Mouse (Mus musculus) Patski (cell line): Measurements from ENCODE around the gene Gadd45g. TPM values are rescaled to one million over a fixed set of nuclear protein-coding genes. Genes with fewer than 3 reads are reported as not detected.

Source experiments
- ATAC-seq: fragments of 100-300 bp; one replicate; pipeline ENCODE4 v1.8.0; 2021
- CTCF ChIA-PET: fragments of 350-600 bp; sonication (Branson Sonifier 250); formaldehyde crosslinking; loops from one replicate; lab custom pipeline; 2022; ENCODE audit warnings: inconsistent platforms; lab: Charles Lee
- POLR2A ChIA-PET: fragments of 350-600 bp; sonication (Branson Sonifier 250); formaldehyde crosslinking; loops from one replicate; lab custom pipeline; 2022; ENCODE audit warnings: antibody characterized with exemption, inconsistent platforms; lab: Charles Lee
- DNase-seq: peaks from one replicate; pipeline ENCODE4 v3.0.0-alpha.2; 2011; ENCODE audit warnings: low read depth, low spot score
- H3K27me3 ChIP-seq: fragments of 371-371 bp; one replicate; pipeline ENCODE4 v1.5.1; 2021
- CTCF ChIP-seq: fragments of 100-300 bp; IDR thresholded peaks from one replicate; pipeline ENCODE4 v1.5.1; 2021
- in situ Hi-C: fragments of 300-500 bp; cut with MboI; formaldehyde crosslinking; loops from 3 replicates; pipeline ENCODE4 v1.11.1; 2018; ENCODE audit warnings: low pct_unique_long_range_greater_than_20kb, mixed read lengths
- polyA plus RNA-seq: library from polyadenylated mRNA; unstranded; gene quantifications from one replicate; pipeline ENCODE4 v1.2.3, GENCODE M21; 2021

Gene Gadd45g
- polyA plus RNA-seq, 1 experiment from 2014 or later = 165 TPM

- in situ Hi-C loops = loop anchor here (5.0 to 25.0 kb wide), 2 partner anchors 695 to 785 kb away; partner anchors contain the start of gene Diras2
- DNase-seq = no peak
- no peak for ATAC-seq
- ChIA-PET POLR2A (interaction anchor here (0.6 kb wide), 1 partner anchor 24 kb away, joined by 3 read pairs; no protein-coding TSS in a partner anchor), CTCF (interaction anchor here (3.4 kb wide), 1 partner anchor 381 kb away, joined by 16 read pairs; no protein-coding TSS in a partner anchor)
- no peaks in the 10 kb centered on the region for H3K27me3 ChIP-seq
- no peak for TF ChIP-seq CTCF
These were observed 4.3 kb upstream of the Gadd45g start for GRCm38 (mm10) chr13:51842191-51842590.

GRCm38 (mm10) chr13:51842773-51843172, 3.7 kb upstream of the Gadd45g start:
- no peak for ATAC-seq
- H3K27me3 ChIP-seq = no peaks in the 10 kb centered on the region
- in situ Hi-C loops = loop anchor here (5.0 to 25.0 kb wide), 2 partner anchors 695 to 785 kb away; partner anchors contain the start of gene Diras2
- DNase-seq = no peak
- ChIA-PET POLR2A (interaction anchor here (0.6 kb wide), 1 partner anchor 25 kb away, joined by 3 read pairs; no protein-coding TSS in a partner anchor), CTCF (interaction anchor here (1.3 to 4.9 kb wide), 5 partner anchors 132 to 414 kb away, joined by 3 to 39 read pairs (median 5); no protein-coding TSS in a partner anchor)
- no peak for TF ChIP-seq CTCF

GRCm38 (mm10) chr13:51843298-51843697, 3.2 kb upstream of the Gadd45g start:
- ChIA-PET POLR2A (no interaction called here), CTCF (interaction anchor here (0.7 to 4.9 kb wide), 10 partner anchors 9 to 414 kb away, joined by 3 to 39 read pairs (median 5); no protein-coding TSS in a partner anchor)
- in situ Hi-C loops = loop anchor here (5.0 to 25.0 kb wide), 2 partner anchors 694 to 784 kb away; partner anchors contain the start of gene Diras2
- no peaks in the 10 kb centered on the region for H3K27me3 ChIP-seq
- DNase-seq (no peak), ATAC-seq (no peak)
- TF ChIP-seq CTCF = no peak

DNA sequence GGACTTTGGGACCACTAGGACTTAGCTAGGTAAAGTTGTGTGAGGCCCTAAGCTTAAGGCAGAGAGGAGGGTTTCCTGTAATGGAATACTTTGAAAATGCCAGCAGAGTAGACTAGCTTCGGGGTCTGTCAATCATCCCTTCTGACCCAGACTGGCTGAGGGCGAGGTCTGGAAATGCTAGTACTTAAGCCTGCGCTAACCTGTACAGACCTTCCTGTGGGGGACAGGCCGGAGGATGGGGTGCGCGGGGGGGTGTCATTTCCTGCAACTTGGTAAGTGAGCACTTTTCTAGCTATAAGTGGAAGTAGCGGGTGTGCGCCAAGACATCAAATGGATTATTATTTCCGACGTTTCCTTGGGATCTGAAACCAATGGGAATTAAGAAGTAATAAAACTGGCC, 2.4 kb upstream of the Gadd45g start:
- POLR2A ChIA-PET = interaction anchor here (0.6 to 1.5 kb wide), 2 partner anchors 120 to 236 kb away, joined by 5 to 7 read pairs; no protein-coding TSS in a partner anchor
- CTCF ChIA-PET = interaction anchor here (1.0 to 4.9 kb wide), 19 partner anchors 10 to 413 kb away, joined by 3 to 39 read pairs (median 5); no protein-coding TSS in a partner anchor
- in situ Hi-C loops = loop anchor here (5.0 to 25.0 kb wide), 2 partner anchors 693 to 783 kb away; partner anchors contain the start of gene Diras2
- no peak for ATAC-seq
- no peaks in the 10 kb centered on the region for H3K27me3 ChIP-seq
- TF ChIP-seq CTCF = no peak
- no peak for DNase-seq

DNA sequence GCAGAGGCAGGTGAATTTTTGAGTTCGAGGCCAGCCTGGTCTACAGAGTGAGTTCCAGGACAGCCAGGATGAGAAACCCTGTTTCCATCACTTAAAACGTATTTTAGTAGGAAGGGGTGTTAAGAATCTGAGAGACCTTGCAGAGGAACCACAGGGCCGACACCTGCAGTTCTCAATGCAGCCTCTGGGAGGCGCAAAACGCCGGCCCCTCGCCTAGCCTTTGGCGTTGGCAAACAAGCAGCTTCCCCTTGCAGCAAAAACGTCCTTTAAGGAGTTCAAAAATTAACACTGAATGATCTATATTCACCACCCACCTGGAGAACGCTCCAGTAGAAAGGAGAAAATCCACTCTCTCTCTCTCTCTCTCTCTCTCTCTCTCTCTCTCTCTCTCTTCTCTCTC, 1.8 kb upstream of the Gadd45g start:
- CTCF ChIA-PET = interaction anchor here (0.8 to 4.9 kb wide), 25 partner anchors 9 to 395 kb away, joined by 3 to 39 read pairs (median 4); no protein-coding TSS in a partner anchor

GRCm38 (mm10) chr13:51845072-51845471, 1.4 kb upstream of the Gadd45g start:
- ChIA-PET POLR2A (interaction anchor here (0.9 to 1.8 kb wide), 4 partner anchors 112 to 377 kb away, joined by 3 to 7 read pairs (median 5); no protein-coding TSS in a partner anchor), CTCF (interaction anchor here (0.7 to 4.9 kb wide), 28 partner anchors 9 to 395 kb away, joined by 3 to 39 read pairs (median 4); no protein-coding TSS in a partner anchor)
- TF ChIP-seq CTCF = no peak
- DNase-seq = no peak
- no peaks in the 10 kb centered on the region for H3K27me3 ChIP-seq
- no peak for ATAC-seq
- in situ Hi-C loops = loop anchor here (5.0 to 25.0 kb wide), 4 partner anchors 122 to 692 kb away; partner anchors contain the start of gene Diras2

More for the DNA sequence above, 1.8 kb upstream of the Gadd45g start:
- in situ Hi-C loops = loop anchor here (5.0 to 25.0 kb wide), 5 partner anchors 123 to 783 kb away; partner anchors contain the start of gene Diras2
- POLR2A ChIA-PET = interaction anchor here (0.6 to 1.5 kb wide), 4 partner anchors 113 to 377 kb away, joined by 3 to 7 read pairs (median 4); no protein-coding TSS in a partner anchor
- H3K27me3 ChIP-seq = no peaks in the 10 kb centered on the region
- DNase-seq = no peak
- no peak for TF ChIP-seq CTCF
- ATAC-seq = no peak

- TF ChIP-seq CTCF = no peak
- ChIA-PET POLR2A (interaction anchor here (0.9 to 3.5 kb wide), 7 partner anchors 112 to 376 kb away, joined by 3 to 21 read pairs (median 5); no protein-coding TSS in a partner anchor), CTCF (interaction anchor here (0.7 to 4.9 kb wide), 25 partner anchors 8 to 394 kb away, joined by 3 to 39 read pairs (median 4); no protein-coding TSS in a partner anchor)
- in situ Hi-C loops = loop anchor here (5.0 to 25.0 kb wide), 4 partner anchors 122 to 692 kb away; partner anchors contain the start of gene Diras2
- no peak for ATAC-seq
- no peak for DNase-seq
- no peaks in the 10 kb centered on the region for H3K27me3 ChIP-seq
These were observed 787 bp upstream of the Gadd45g start for GRCm38 (mm10) chr13:51845591-51846191.

DNA sequence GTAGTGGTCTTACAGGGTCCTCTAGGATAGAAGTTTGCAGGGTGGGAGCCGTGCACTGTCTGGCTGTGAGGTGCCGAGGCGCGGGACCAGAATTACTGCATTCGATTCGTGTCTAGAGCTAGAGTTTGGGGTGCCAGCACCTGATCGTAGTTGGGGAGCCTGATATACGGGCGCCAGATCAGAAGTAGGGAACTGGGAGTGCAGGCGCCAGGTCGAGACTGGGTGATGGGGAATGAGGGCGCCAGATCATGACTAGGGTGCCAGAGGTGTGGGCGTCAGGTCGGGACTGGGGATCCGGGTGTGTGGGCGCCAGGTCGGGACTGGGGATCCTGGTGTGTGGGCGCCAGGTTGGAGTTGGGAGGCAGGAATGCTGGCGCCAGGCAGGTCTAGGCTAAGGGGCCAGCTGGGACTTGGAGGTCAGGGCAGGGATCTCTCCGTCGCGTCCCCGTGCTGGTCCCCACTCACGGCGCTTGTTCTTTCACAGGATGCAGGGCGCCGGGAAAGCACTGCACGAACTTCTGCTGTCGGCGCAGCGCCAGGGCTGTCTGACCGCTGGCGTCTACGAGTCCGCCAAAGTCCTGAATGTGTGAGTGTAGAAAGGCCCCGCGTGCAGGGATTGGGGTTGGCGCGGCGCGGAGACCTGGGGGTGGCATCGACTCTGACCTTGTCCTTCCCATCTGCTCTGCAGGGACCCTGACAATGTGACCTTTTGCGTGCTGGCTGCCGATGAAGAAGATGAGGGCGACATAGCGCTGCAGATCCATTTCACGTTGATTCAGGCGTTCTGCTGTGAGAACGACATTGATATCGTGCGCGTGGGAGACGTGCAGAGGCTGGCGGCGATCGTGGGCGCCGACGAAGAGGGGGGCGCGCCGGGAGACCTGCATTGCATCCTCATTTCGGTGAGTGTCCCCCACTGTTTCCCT, 653 bp downstream of the Gadd45g start:
- TF ChIP-seq CTCF = no peak
- no peak for DNase-seq
- ChIA-PET CTCF (interaction anchor here (1.2 to 4.9 kb wide), 7 partner anchors 117 to 375 kb away, joined by 3 to 39 read pairs (median 4); no protein-coding TSS in a partner anchor), POLR2A (interaction anchor here (0.6 to 3.5 kb wide), 11 partner anchors 14 to 340 kb away, joined by 3 to 21 read pairs (median 6); no protein-coding TSS in a partner anchor)
- in situ Hi-C loops = loop anchor here (5.0 to 25.0 kb wide), 4 partner anchors 120 to 690 kb away; partner anchors contain the start of gene Diras2
- no peaks in the 10 kb centered on the region for H3K27me3 ChIP-seq
- ATAC-seq = no peak
